Mouse (Mus musculus): Measurements from ENCODE around the gene Tmem131.

DNA sequence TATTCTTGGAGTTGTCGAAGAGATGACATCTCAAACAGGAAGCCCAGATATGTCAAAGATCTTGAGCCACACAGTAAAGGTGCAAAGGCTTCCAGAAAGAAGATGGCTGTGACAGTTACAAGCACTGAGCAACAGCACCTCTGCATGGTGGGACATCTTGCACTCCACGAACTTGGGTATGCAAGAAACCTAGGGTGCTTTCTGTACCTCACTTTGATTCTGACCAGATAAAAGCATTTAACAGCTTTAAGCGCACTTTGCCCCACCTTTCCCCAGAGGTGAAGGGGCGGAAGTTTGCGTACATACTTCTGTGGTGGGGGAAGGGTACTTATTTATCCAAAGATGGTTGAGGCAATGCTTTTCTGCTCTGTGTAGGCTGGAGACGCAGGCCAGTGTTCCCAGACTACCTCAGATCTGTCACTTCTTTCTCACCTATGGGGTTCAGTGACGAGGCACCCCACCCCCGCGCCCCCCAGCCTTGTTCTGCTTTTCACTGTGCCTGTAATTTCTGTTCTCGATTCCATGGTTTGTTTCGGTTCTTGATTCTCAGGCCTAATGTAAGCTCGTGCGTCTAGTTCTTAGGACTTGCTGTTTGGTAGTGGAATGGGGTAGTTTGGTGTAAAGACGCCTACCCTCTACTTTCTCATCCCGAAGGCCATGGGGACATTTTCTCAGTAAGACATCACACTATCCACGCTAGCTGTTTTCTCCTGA lies 17.2 kb upstream of the Tmem131 start:
- TF ChIP-seq CTCF (IDR thresholded peaks at IDR 0.05; ENCODE audit: control insufficient read depth, insufficient read depth, low read length) (no peak), POLR2A (IDR thresholded peaks at IDR 0.05; ENCODE audit: borderline replicate concordance, control insufficient read depth, low read depth, low read length) (no peak)
